Mouse (Mus musculus): ENCODE results near the gene 4933417A18Rik.

DNA sequence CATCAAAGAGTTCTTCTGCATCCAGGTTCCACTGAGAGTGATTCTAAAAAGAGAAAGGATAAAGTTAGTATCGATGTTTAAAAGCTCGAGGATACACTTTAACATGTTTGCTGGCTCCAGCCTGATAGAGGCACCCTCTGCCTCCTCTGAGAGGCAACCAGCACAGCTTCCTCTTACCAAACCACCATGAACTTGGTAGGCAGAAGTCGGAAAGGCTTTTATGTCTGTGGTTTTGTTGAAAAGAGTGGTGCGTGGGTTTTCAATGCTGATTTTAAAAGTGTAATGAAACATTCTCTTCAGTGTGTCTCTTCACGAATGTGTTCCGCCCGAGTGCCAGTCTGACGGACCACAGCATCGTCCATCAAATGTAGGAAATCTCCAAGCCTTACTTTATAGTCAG is 9.6 kb upstream of the 4933417A18Rik start:
- TF ChIP-seq CTCF (IDR thresholded peaks at IDR 0.05; ENCODE audit: insufficient read depth, low read length), result no peak
- TF ChIP-seq POLR2A (IDR thresholded peaks at IDR 0.05; ENCODE audit: borderline replicate concordance, extremely low read depth, low read depth, low read length), result no peak

Measured in lung, adult 2 months (tissue).